Mouse (Mus musculus) urinary bladder, adult 2 months (tissue): ENCODE data around the gene AA467197. TPM values are rescaled to one million over a fixed set of nuclear protein-coding genes. Genes with fewer than 3 reads are reported as not detected.

Source experiments
- DNase-seq: peaks from one replicate; pipeline ENCODE4 v3.0.0; 2022; ENCODE audit warnings: low spot score
- polyA plus RNA-seq: library from polyadenylated mRNA; depleted of rRNA; stranded (reverse); fragments of >200 nt; gene quantifications from 2 replicates; pipeline ENCODE4 v1.2.3, GENCODE M21; 2012; rRNA removed

The AA467197 gene
- polyA plus RNA-seq = 0.77 and 1.4 TPM in 2 replicates

DNA sequence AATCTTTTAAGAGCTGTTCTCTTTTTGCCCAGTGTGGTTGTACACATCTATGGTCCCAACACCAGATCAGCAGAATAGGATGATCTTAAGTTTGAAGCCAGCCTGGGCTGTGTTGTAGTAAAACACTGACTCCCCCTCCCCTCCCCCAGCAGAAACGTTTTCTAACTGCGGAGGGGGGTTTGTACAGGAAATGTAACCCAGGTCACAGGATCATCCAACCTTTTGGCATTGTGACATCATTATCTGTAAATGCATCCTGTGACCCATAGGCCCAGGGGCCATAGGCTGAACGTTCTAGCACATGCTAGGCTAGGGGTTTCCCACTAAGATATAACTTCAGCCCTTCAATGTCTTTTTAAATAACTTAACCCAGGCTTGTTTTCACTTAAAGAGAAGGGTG is at the start of gene AA467197:
Gene AA467197 (plus strand): TSS at position 301 of the 400 bp plus-strand sequence.
- no peak for DNase-seq

DNA sequence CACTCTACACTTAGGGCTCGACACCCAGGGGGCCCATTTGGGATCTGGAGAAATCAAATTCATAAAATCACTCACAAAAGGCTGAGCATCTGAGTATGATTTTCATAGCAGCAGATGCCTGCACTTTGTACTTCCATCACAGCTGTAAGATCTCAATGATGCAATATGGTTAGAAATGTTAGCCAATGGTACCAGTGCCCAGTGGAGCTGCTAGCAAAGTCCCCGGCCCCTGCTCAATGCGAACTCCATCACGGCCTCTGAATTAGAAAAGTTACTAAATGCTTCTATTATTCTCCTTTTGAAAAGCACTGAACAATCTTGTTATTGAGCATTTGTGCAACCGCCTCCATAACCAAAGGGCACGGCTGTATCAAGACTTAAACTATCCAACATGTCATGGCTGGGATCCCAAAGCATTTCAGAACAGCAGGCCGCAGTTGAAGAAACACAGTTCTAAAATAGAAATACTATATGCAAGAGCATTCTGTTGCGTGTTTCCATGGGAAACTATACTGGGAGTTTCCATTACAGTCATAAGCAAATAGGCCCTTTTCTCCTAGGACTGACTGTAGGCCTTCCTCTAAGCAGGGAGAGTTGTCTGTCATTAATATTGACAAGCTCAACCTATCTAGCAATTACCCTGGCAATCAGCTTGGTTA is 48.8 kb upstream of the AA467197 start:
- no peak for DNase-seq

DNA sequence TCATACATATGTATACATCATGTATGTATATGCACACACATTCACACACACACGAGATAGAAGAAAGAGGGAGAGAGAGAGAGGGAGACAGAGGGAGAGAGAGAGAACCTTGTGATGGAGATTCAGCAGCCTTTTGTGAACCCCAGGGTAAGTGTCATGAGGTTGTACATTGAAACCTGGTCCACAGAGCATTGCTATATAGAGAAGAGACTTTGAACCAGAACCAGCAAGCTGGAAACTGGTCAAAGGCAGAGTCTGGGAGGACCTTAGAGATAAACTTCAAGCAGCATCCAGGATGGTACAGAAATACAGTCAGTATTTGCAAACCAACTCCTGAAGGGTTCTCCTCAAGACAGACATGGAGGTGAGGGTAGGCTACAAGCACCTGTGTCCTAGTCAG is 46.4 kb upstream of the AA467197 start:
- DNase-seq = no peak

DNA sequence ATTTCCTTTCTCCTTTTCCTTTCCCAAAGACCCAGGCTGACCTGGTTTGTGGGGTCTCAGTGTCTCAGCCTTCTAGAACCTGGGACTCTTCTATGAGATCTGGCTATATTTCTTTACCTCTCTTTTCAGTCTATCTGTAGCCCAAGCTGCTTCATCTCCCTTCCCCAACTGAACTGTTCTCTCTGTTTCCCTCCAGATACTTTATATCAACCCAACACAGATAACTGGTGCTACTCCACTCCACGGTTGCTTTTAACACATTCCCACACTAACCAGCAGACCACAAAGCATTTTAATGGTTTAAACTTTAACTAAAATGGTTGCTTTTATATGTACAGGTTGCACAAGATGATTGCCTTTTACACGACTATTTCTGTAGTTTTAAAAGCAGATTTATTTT is 45.6 kb upstream of the AA467197 start:
- DNase-seq = no peak

DNA sequence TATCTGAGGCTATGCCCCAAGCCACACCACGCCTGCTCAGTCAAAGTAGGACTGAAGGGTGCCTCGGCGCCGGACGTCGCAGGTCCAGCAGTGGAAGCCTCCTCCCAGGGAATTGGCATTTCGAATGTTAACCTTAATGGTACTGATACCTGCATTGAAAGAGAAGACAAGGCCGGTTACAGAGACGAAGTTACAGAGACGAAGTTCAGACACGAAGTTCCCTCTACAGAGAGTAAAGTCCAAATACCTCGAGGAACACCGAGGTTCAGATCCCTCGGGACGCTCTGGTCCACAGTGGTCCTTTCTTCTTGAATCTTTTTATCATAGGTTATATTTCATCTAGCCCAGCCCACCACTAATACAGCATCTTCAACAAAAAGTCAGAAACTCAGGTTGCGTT is 41.3 kb upstream of the AA467197 start:
- no peak for DNase-seq

DNA sequence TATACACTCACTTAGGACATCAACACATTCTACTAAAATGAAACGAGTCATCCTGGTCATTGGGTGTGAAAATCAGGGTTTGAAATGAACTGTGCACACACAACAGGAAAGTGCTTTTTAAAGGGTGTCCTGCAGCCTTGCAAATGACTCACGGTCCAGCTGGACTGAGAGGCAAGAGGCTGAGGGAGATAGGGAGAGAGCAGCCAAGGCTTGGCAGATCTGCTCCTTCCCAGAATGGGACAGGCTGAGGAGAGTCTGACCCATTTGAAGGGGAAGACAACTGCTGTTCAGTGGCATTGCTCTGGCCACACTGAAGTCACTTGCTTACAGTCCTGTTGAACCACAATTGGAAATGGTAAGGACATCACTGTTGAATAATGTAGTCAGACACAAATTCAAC is 37.0 kb upstream of the AA467197 start:
- DNase-seq = no peak

DNA sequence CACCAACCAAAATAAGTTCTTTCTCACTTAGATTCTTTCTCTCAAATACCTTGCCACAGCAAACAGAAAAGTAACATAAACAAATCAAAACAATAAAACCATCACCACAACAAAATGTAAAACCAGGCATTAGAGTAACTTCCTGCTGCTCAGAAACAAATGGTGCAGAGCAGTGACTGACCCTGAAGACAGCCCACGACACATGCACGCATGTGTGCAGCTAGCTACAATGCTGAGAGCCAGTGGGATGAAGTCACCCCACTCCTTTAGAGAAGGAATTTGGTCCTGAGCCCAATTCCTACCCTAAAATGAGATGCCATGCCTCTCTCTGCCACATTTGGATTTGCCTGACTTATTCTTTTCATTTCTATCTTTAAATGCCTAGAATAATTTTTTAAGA is 35.4 kb upstream of the AA467197 start:
- no peak for DNase-seq

DNA sequence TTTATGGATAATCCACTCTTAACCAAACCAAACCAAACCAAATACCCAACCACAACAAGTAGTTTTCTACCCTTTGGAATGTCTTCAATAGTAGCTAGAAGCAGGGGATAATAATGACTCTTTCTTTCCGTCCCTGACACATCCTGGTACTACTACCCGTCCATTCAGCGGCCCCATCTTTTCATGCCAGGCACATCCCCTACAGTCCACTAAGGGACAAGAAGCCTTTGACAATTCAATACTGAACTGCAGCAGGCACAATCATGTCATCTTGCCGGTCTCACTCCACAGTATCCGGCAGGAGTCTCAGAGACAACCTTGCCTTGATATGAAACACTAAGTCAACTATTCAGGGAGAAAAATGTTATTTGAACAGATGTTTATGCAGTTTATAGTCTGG is 31.0 kb upstream of the AA467197 start:
- no peak for DNase-seq

DNA sequence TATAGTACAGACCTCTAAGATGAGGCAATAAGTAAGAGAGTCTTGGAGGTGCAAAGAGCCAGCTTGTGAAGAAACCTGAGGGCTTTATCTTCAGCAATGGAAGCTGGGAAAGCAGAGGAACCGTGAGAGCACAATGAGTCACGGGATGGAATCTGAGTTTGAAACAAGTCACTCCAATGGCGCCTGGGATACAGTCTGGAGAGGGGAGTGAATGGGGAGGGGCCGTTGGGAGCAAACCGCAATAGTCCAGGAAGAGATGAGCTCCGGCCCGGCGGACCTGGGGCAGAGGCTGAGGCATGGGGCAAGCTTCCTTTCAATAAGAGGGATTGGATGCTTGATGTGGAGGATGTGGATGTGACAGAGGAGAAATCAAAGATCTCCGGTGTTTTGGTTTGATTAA is 28.0 kb upstream of the AA467197 start:
- no peak for DNase-seq

DNA sequence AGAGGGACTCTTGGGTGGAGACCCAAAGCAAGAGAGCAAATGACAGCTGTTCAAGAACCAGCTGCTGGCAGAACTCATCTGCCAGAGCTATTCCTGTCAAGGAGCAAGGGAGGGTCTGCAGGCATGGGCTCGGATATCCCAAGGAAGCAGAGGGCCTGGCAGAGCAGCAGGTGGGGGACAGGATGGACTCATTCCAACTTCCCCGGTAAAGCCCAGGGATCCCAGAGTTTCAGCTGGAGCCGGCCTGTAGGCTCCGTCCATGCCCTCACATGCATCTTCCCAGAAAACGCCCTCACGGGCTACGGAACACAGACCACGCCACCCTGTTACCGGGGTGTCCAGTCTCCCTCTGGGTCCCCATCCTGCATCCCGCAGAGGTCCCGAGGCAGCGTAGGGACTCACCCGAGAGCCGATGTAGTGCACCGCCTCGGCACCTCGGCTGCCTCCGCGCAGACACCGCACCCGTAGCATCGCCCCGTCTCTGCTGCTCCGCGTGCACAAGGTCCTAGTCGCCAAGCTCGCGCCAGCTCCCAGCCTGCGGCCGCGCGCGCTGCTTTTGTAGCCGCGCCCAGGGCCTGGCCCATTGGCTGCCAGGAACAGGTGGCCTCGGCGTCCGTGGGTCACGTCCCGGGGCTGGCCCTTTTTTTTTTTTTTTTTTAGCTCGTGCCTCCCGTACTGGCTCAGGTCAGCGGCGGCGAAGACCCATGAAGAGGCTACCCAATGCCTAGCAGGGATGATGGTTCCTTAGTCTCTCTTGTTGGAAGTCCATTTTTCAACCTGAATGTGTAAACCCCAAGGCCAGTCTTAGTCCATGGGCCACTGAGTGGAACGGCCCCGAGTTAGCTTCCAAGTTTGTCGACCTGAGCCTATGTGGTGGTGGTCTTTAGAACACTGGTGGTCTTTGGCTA is 25.8 kb upstream of the AA467197 start, which contains the start of gene Gatm:
Gene Gatm (minus strand): TSS at position 558 of the 908 bp plus-strand sequence.
- peak; percentile 31 for DNase-seq

DNA sequence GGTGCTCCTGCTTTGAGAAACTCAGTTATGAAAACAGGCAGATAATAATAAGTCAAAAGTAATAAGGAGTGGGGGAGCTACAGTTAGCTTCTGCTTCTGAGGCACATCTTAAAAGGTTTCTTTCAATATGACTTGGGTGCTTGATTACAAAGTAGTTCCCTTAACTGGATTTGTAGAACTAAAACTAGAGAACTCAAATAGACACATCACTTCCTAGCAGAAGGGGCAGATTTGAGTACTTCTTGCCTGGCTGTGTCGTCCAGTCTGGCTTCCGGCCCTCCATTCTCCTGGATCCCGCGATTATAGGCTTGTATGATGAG is 25.2 kb upstream of the AA467197 start:
- DNase-seq = no peak

DNA sequence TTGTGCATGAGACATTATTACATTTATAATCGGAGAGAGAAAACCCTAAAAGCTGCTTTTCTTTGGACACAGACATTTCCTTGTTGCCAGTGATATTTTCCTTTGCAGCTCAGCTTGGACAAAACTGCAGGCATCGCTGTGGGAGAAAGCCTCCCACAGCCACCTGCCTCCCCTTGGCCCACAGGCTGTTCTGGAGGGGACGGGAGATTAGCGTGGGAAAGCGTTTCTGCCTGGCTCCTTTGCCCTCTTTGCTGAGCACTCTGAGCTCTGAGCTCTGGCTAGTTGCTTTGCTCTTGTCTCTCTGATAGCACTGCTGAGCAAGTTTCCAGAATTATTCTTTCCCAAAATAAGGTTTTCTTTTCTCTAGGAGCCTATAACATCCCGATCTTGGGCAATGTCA is 20.5 kb upstream of the AA467197 start:
- DNase-seq = no peak

DNA sequence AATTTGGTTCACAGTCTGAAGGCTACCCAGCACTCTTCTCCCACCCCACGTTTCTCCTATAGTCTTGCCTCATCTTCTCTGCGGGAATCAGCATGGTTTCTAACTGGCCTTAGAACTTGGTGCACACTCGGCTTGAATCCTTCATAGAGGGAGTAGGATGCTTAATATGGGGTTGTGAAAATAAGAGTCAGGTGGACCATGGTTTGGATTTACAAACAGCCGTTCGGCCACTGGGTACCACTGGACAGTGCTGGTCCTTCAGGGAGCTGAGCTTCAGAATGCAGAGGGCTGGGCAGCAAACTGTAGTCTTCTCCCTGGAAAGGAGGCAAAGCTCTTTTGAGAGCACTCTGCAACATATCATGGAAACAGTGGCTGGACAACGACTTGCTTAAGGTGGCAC is 19.0 kb upstream of the AA467197 start:
- no peak for DNase-seq

DNA sequence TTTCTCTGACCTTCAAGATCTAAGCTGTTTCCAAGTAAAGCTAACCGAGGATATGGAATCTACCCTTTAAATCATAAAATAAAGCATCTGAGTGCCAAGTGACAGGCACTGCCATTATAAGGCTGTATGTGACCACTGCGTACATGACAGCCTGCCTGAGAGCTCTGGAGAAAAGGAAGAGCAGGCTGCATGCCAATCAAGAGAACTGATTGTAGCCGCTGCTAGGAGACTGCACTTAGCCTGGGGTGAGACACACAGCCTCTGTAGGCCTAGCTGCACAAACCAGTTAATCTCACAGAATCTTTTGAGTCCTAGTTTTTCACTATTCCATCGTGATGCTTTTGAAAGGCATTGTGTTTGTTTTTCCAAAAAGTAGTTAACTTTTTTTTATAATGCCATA is 18.1 kb upstream of the AA467197 start:
- no peak for DNase-seq

DNA sequence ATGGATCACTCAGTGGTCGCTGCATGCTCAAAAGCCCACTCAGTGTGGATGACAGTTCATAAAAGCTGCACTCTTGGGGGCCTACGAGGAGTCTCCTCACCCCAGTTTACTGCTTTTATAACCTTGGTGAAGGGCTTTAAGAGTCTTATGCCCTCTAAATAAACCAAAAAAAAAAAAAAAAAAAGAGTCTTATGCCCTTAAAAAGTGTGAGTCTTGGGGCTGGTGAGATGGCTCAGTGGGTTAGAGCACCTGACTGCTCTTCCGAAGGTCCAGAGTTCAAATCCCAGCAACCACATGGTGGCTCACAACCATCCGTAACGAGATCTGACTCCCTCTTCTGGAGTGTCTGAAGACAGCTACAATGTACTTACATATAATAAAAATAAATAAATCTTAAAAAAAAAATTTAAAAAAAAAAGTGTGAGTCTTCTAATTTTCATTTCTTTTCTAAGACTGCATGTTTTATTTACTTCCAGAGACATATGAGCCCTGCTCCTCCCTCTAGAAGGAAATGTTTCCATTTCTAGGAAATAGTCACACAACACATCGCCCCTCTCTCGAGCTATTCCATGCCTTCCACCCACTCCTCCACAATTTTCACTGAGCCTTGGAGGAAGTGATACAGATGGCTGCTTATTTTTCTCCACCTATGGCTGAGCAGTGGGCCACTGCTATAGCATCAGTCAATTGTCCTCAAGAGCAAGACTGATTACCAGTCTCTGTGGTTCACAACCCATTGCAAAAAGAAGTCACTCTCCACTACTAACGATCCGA is 15.3 kb upstream of the AA467197 start:
- no peak for DNase-seq

DNA sequence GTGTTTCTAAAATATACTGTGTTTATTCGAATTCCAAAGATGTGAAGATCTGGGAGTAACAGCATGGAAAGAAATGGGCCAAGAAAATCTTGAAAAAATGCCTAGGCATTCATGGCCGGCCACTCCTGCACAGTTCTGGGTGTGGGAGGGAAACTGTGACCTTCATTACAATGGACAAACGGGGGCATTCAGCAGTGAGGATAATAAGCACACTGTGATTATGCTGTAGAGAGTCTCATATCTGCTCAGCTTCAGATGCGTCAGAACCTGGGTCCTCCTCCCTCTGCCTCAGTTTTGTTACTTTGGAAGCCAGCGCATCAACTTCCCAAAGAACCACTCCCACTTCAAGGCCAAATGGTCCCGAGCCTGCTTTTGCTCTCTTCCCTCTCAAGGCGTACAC is 10.9 kb upstream of the AA467197 start:
- no peak for DNase-seq

DNA sequence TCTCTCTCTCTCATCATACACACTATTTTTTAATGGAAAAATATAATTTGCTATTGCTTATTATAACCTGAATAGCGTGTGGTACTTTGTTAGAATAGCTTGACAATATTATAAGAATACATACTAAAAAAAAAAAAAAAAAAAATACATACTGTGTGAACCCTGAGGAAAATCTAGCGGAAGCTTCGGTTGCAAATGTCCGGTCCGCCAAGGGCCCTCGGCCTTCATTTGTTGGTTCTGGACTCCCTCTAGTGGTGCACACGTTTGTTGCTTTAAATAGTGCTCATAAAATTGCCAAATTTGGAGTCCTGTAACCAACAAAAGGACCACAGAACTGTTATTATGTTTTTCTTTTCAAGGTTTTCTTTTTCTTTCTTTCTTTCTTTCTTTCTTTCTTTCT is 7.8 kb upstream of the AA467197 start:
- DNase-seq = no peak

DNA sequence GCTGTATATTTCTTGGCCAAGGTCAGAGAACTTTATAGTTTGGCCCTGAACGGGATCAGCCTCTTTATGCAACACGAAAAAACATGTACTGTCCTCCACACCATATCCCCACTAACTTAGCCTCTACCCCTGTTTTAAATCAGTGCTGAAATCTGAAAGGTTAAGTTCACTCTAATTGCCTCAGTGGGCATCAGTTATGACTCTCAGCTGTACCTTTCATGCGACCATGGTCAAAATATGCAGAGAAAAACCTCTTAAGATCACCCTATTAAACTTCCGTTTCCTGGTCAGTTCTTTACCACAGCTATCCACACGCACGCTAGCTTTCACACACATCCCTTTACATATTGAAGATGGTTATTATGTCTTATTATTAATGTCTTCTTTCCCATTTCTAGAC is 6.9 kb upstream of the AA467197 start:
- no peak for DNase-seq

DNA sequence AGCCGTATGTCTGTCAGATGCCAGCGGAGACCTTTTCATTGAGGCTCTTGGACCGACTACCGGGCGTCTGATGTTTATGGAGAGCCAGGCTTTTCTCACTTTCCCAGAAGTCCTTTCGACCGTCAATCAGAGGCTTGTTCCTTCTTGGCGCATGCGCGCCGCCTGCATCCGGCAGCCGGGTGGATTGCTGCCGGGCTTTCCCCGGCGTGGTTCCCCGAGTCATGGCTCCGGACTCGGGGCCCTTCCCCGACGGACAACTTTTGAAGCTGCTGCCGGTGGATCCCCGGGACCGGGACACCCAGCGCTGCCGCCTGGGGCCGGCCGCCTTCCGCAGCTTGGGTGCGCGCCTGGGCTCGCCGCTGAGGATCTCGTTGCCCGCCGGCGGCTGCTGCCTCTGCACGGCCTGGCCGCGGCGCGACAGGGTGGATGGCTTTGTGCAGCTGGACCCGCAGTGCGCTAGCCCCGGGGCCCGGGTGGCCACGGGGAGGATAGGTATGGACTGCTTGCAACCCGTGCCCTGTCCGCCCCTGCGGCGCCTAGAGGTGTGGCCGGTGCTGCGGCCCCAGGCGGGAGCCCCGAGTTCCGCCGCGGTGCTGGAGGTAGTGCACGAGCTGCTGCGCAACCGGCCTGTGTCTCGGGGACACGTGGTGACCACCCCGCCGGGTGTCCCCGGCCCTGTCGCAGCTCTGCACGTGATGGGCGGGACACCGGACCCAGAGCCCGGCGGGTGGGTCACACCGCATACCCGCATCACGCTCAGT is 6.1 kb upstream of the AA467197 start:
- DNase-seq = peak; percentile 79

DNA sequence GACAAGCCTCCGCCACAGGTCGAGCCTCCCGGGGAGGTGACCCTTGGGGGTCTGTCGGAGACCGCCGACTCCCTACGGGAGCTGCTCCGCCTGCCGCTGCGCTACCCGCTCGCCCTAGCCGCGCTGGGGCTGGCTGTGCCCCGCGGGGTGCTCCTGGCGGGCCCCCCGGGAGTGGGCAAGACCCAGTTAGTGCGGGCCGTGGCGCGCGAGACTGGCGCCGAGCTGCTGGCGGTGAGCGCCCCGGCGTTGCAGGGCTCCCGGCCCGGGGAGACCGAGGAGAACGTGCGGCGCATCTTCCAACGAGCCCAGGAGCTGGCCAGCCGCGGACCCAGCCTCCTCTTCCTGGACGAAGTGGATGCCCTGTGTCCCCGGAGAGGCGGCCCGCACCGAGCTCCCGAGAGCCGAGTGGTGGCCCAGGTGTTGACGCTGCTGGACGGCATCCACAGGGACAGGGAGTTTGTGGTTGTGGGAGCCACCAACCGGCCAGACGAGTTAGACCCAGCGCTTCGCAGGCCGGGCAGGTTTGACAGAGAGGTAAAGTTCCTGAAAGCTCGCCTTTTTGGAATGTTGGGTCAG is 5.5 kb upstream of the AA467197 start:
- DNase-seq = peak; percentile 65

DNA sequence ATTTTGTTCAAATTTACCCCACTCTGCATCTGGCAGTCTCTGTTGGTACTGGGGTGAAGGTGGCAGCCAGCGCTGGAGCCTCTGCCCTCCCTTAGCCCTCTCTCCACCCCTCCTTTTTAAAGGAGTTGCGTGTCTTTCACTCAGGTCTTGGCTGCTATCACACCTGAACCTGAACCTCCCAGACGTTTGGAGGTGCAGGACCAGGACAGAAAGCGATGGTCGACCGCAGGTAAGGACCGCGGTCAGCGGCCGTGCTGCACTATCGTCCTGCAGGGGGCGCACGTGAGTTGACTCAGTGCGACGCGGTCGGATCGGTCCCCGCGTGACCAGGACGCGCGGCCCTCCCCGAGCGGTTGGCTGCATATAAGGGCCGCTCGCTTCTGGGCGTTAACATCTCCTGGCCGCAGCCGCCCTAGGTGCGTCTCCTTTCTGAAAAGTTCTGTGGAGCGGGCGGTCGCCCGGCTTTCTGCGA is 776 bp downstream of the AA467197 start:
- peak; percentile 68 for DNase-seq
